Mouse (Mus musculus) liver, embryonic 14.5 days (tissue): Measurements from ENCODE around the gene Rab15.

Source experiments
- CTCF ChIP-seq: IDR thresholded peaks from 2 replicates; pipeline ENCODE4 v1.5.1; 2016; ENCODE audit warnings: antibody characterized with exemption, low read depth, control low read depth
- EP300 ChIP-seq: IDR thresholded peaks from 2 replicates; pipeline ENCODE4 v1.6.1; 2016; ENCODE audit warnings: antibody characterized with exemption, low read depth

- TF ChIP-seq CTCF (no peak), EP300 (no peak)
Measured at GRCm38 (mm10) chr12:76770841-76771500, 51.7 kb downstream of the Rab15 start.
